Mouse (Mus musculus) kidney, postnatal 25 days (tissue): ENCODE measurements around the gene Aoc2.
"Not testable (repeated sequence)": the region's sequence is repeated elsewhere in the genome, so short reads cannot be mapped to it uniquely, and the experiment has no call there.

Source experiments
- DNase-seq, 2 experiments: peaks; one replicate each; pipeline ENCODE4 v3.0.0; 2021; ENCODE audit warnings: mixed read lengths in 2 of 2

The Aoc2 gene

GRCm38 (mm10) chr11:101315665-101316500, 9.0 kb upstream of the Aoc2 start, which contains the start of gene Psme3:
TSS of gene Psme3 (plus strand) at chr11:101316213.
- peak; percentile 94 to 96 for DNase-seq

- peak in 1 of 2 experiments; percentile 61 for DNase-seq
Observed at GRCm38 (mm10) chr11:101316501-101316917, 8.4 kb upstream of the Aoc2 start.

GRCm38 (mm10) chr11:101323609-101324008, 1.3 kb upstream of the Aoc2 start:
- DNase-seq, result peak; percentile 84 to 90

- not testable (repeated sequence) for DNase-seq
Observed at GRCm38 (mm10) chr11:101325201-101325600, 338 bp downstream of the Aoc2 start.

GRCm38 (mm10) chr11:101326147-101326546, 1.3 kb downstream of the Aoc2 start:
- no peak for DNase-seq

- DNase-seq, result no peak
Observed at GRCm38 (mm10) chr11:101327311-101327710, 2.4 kb downstream of the Aoc2 start.

- DNase-seq, result peak in 1 of 2 experiments; percentile 57
Observed at GRCm38 (mm10) chr11:101328941-101329635, 4.2 kb downstream of the Aoc2 start.

GRCm38 (mm10) chr11:101330371-101330924, 5.6 kb downstream of the Aoc2 start, which contains the start of gene Aoc3:
TSS of gene Aoc3 (plus strand) at chr11:101330605.
- DNase-seq, result no peak

- DNase-seq, result not testable (repeated sequence)
Observed at GRCm38 (mm10) chr11:101330961-101331360, 6.1 kb downstream of the Aoc2 start.

- DNase-seq, result no peak
Observed at GRCm38 (mm10) chr11:101332537-101332936, 7.7 kb downstream of the Aoc2 start.

- DNase-seq, result no peak
Observed at GRCm38 (mm10) chr11:101334023-101334422, 9.2 kb downstream of the Aoc2 start.

GRCm38 (mm10) chr11:101334516-101334915, 9.7 kb downstream of the Aoc2 start:
- DNase-seq, result peak in 1 of 2 experiments; percentile 29

GRCm38 (mm10) chr11:101335685-101336084, 10.8 kb downstream of the Aoc2 start:
- peak; percentile 63 to 71 for DNase-seq

- DNase-seq, result peak in 1 of 2 experiments; percentile 57
Observed at GRCm38 (mm10) chr11:101338123-101338760, 13.4 kb downstream of the Aoc2 start.

- DNase-seq, result peak in 1 of 2 experiments; percentile 24
Observed at GRCm38 (mm10) chr11:101347083-101347775, 22.4 kb downstream of the Aoc2 start.

- no peak for DNase-seq
Observed at GRCm38 (mm10) chr11:101348774-101349173, 23.9 kb downstream of the Aoc2 start.

- DNase-seq, result no peak
Observed at GRCm38 (mm10) chr11:101349216-101349615, 24.4 kb downstream of the Aoc2 start.

- no peak for DNase-seq
Observed at GRCm38 (mm10) chr11:101351100-101351720, 26.3 kb downstream of the Aoc2 start.

GRCm38 (mm10) chr11:101351721-101352111, 26.9 kb downstream of the Aoc2 start:
- DNase-seq, result peak in 1 of 2 experiments; percentile 74

- peak; percentile 51 to 72 for DNase-seq
Observed at GRCm38 (mm10) chr11:101353436-101353835, 28.6 kb downstream of the Aoc2 start.

- no peak for DNase-seq
Observed at GRCm38 (mm10) chr11:101354438-101355010, 29.7 kb downstream of the Aoc2 start.
